Mouse (Mus musculus): ENCODE results near the gene Gm9999.

Gm9999 gene

GRCm38 (mm10) chr7:46999983-47000643 lies 16.7 kb downstream of the Gm9999 start:
- DNase-seq (ENCODE audit: low read depth, low spot score): no peak

DNA sequence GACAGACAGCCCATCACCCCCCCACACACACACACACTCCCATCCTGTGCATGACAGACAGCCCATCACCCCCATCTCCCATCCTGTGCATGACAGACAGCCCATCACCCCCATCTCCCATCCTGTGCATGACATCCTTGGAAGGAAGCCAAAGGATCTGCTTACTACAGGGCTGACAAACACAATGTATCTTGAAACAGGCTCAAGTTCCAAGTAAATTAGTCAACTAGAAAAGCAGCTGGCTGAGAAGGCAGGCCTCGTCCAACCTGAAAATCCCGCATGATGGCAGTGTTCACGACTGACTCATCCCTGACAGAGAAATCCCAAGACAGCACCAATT lies 17.2 kb downstream of the Gm9999 start:
- no peak for DNase-seq (ENCODE audit: low read depth, low spot score)

DNA sequence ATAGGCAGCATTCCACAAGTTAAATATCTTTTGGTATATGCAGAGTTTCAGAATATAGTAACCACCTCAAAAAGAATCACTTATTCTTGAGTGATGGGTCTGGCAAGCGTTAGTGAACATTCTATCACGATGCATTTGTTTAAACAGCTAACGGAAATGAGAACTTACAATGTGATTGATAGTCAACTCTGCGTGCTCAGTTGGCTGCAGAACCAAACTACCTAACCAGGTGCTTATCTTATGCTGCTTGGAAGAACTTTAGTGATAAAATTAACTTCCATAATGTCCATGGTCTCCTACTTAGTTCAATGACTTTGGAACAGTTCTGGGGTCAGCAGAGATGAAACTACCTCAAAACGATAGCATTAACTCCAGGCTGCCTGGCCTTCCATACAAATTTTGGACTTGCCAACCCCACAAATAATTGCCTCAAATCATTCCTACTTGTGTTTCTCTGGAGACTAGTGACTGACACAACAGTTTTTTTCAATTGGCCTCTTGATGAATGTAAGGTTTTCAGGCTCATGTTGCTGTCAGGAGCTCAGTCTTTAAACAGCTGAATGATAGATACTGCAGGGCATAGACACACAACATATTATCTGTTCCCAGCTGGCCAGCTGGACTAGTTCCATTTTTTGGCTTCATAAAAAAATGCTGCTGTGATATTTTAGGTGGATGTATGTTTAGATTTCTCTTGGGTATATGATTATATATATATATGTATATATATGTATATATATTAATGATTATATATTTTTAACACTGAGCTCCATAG lies 17.9 kb downstream of the Gm9999 start:
- no peak for DNase-seq (ENCODE audit: low read depth, low spot score)

DNA sequence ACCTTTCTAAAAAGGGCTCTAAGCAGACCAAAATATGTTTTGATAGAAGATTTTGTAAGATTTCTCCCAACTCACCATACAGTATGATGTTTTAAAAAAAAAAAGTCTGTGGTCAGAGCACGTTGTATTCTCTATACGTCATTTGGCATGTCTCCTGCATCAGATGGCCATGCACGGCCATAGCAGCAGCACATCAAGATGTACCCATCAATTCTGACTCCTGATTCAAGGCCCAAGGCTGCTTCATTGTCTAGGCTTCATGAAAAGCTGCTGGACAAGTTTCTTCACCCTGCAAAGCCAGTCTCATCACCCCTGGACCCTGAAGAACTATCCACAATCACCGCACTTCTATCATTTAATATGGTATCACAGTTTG lies 18.5 kb downstream of the Gm9999 start:
- DNase-seq (ENCODE audit: low read depth, low spot score): no peak

- no peak for DNase-seq (ENCODE audit: low read depth, low spot score)
These were observed 20.2 kb downstream of the Gm9999 start for GRCm38 (mm10) chr7:47003411-47004115.

GRCm38 (mm10) chr7:47007109-47007780 lies 23.9 kb downstream of the Gm9999 start:
- peak; percentile 49 for DNase-seq (ENCODE audit: low read depth, low spot score)

GRCm38 (mm10) chr7:47007818-47008167 lies 24.4 kb downstream of the Gm9999 start:
- no peak for DNase-seq (ENCODE audit: low read depth, low spot score)

DNA sequence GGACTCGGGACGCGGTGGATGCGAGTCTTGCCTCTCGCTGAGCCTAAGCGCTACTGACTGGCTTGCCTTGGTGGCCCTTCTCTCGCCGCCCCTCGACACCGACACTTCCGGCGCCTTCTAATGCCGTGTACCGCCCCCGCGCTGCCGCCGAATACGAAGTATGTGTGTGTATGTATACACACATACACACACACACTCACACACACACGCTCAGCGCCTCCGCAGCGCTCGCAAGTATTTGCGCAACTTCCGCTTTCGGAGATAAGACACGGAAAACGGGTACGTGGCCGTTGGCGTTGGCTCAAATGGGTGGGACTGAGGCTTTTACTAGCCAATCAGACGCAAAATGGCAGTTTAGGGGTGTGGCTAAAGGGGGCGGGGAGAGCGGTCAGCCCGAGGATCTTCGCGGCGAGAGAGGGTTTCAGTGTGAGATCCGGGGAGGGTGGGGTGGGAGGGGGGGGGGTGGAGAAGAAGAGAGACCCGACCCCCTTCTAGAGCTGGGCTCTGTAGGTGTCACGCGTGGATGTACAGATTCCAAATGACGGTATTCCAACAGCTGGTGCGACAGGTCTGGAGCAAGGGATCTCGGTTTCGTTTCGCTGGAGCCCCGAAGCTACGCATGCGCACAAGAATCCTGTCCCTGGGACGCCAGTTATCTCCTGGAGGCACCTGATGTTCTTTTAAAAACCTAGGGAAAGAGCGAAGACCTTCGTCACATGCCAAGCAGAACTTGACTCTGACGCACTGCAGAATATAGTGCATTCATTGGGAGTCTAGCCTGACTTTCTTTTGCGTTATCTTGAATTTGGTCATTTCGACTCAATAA lies 25.0 kb downstream of the Gm9999 start, which contains the start of gene Spty2d1:
TSS of gene Spty2d1 (minus strand) at position 244 of the 826 bp plus-strand sequence.
- DNase-seq (ENCODE audit: low read depth, low spot score): peak; percentile 99

DNA sequence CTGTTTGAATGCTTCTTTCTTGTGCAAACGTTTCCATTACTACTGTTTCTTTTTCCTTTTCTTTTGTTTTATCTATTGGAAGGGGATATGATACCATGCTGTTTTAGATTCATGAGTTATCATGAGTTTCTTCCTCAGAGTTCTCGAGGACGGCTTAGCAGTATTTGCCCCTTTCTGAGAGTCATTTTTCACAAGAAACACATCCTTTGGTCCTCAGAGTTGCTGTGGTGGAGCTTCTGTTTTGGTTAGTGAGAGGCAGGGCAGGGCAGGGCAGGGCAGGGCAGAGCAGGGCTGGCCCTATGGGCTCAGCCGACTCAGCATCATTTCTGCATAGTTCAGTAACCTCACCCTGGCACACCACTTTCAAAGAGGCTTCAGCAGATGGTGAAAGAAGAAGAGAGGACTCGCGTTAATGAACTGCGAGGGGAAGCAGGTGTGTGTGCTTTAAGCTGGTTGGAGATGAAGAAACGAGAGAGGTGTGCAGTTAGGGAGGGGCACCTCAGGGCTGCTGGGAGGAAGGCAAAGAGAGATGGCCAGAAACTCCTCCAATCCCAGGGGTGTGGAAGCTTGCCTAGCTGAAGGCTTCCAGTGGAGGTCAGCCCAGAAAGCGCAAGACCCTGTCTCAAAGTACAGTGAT lies 29.9 kb downstream of the Gm9999 start:
- DNase-seq (ENCODE audit: low read depth, low spot score): no peak

GRCm38 (mm10) chr7:47014564-47015389 lies 31.4 kb downstream of the Gm9999 start:
- no peak for DNase-seq (ENCODE audit: low read depth, low spot score)

GRCm38 (mm10) chr7:47015390-47016065 lies 32.1 kb downstream of the Gm9999 start:
- peak; percentile 81 for DNase-seq (ENCODE audit: low read depth, low spot score)

- no peak for DNase-seq (ENCODE audit: low read depth, low spot score)
These were observed 33.2 kb downstream of the Gm9999 start for GRCm38 (mm10) chr7:47016602-47017001.

- no peak for DNase-seq (ENCODE audit: low read depth, low spot score)
These were observed 33.8 kb downstream of the Gm9999 start for GRCm38 (mm10) chr7:47017146-47017545.

DNA sequence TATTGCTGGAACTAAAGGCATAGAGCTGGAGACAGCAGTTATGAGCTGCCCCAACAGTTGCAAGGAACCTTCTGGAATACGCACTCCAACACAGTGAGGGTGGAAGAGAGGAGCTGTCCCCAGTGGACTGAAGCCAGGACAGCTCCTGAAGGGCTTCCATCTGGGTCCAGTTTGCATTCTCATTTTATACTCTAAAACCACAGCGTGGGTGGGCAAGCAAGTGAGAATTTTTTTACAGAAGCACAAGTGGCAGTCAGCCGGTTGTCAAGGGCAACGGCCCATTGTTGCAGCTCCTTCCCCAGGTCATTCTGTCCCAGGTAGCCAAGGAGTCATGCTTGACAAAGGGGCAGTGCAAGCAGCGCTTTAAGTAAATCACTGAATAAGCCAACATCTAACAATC lies 36.3 kb downstream of the Gm9999 start:
- DNase-seq (ENCODE audit: low read depth, low spot score): no peak

- DNase-seq (ENCODE audit: low read depth, low spot score): no peak
These were observed 37.6 kb downstream of the Gm9999 start for GRCm38 (mm10) chr7:47020956-47021355.

GRCm38 (mm10) chr7:47022482-47022881 lies 39.1 kb downstream of the Gm9999 start:
- DNase-seq (ENCODE audit: low read depth, low spot score): peak; percentile 90

- peak; percentile 92 for DNase-seq (ENCODE audit: low read depth, low spot score)
These were observed 40.1 kb downstream of the Gm9999 start for GRCm38 (mm10) chr7:47023530-47023929.

DNA sequence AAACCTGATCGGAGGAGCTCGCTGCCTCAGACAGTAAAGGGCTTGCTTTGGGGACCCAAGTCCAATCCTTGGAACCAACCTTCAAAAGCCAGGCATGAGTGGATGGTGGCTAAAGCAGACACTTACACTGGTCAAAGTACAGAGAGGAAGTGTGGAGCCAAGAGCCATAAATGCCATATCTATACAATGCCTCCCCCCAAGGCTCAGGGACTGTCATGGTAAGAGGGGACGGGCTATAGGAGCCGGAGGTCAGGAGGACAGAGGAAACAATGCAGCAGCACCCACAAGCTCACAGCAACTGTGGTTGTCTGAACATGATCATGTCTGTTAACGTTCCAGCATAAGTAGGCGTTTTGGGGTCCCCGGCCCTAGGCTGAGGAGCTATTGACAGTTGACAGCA lies 41.1 kb downstream of the Gm9999 start:
- DNase-seq (ENCODE audit: low read depth, low spot score): no peak

GRCm38 (mm10) chr7:47025429-47025828 lies 42.0 kb downstream of the Gm9999 start:
- no peak for DNase-seq (ENCODE audit: low read depth, low spot score)
